Mouse (Mus musculus) brain, embryonic 14.5 days (tissue): Measurements from ENCODE around the gene Ncs1.

Source experiments
- CTCF ChIP-seq: fragments of 200-500 bp; IDR thresholded peaks from 2 replicates; pipeline ENCODE4 v1.5.1; 2012; ENCODE audit warnings: inconsistent platforms, mild to moderate bottlenecking, moderate library complexity, borderline replicate concordance; ENCODE audit not compliant: insufficient read depth, insufficient read length; ENCODE audit errors: extremely low read depth
- POLR2A ChIP-seq: fragments of 200-500 bp; IDR thresholded peaks from 2 replicates; pipeline ENCODE4 v1.6.1; 2012; ENCODE audit warnings: mild to moderate bottlenecking, inconsistent platforms, borderline replicate concordance; ENCODE audit not compliant: poor library complexity, insufficient read depth, insufficient read length, severe bottlenecking; ENCODE audit errors: extremely low read depth

DNA sequence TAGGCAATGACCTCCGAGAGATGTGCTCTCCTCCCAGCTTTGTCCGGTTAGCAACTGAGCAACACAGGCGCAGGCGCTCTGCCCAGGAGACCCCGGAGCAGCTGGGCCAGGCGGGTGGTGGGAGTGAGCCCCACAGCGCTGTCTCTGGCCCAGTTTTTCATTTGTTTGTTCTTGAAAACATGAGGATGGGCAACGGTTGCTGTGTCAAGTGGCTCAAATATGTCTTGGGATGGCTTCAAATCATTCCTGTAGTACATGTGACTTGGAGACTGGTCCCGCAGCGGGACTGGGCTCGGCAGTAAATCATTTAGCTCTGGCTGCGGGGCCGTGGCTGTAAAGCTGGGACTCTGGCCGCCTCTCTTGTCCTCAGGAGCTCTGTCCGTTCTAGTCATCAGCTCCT, 63.9 kb downstream of the Ncs1 start:
- no peak for TF ChIP-seq CTCF
- TF ChIP-seq POLR2A: no peak
